Mouse (Mus musculus) bone marrow macrophage, adult 2 months (primary cell): Measurements from ENCODE around the gene Myl7.

Experiments
- CTCF ChIP-seq: IDR thresholded peaks from 2 replicates; pipeline ENCODE4 v1.5.1; 2012; ENCODE audit warnings: low read depth, mild to moderate bottlenecking, low read length, moderate library complexity
- POLR2A ChIP-seq: IDR thresholded peaks from 2 replicates; pipeline ENCODE4 v1.6.1; 2012; ENCODE audit warnings: mild to moderate bottlenecking, low read depth, low read length, borderline replicate concordance

- TF ChIP-seq CTCF (no peak), POLR2A (no peak)
Observed at GRCm38 (mm10) chr11:5897230-5897629, 1.4 kb downstream of the Myl7 start.
